Mouse (Mus musculus) v-Abl transformed pro-B cells (cell line): ENCODE measurements around the gene 1700093K21Rik.
"Not testable (repeated sequence)": the region's sequence is repeated elsewhere in the genome, so short reads cannot be mapped to it uniquely, and the experiment has no call there.

Experiments used
- in situ Hi-C, 2 experiments: fragments of 400-800 bp; cut with MboI; formaldehyde crosslinking; loops; one replicate each; pipeline ENCODE4 v1.15.1; 2025; ENCODE audit not compliant: unreplicated experiment in 2 of 2

The 1700093K21Rik gene

GRCm38 (mm10) chr11:23520473-23521205 is at the start of gene 1700093K21Rik:
1700093K21Rik (minus strand) TSS chr11:23521155.
- in situ Hi-C loops, result no loop called here

- in situ Hi-C loops, result loop anchor here (25.0 kb wide), 4 partner anchors 408 to 1333 kb away; partner anchors contain the start of genes Cct4 (in 1 of the 2), Commd1 (in 1 of the 2) and Gm28048 (in 1 of the 2)
Observed at GRCm38 (mm10) chr11:23570130-23570529, 49.2 kb upstream of the 1700093K21Rik start.

DNA sequence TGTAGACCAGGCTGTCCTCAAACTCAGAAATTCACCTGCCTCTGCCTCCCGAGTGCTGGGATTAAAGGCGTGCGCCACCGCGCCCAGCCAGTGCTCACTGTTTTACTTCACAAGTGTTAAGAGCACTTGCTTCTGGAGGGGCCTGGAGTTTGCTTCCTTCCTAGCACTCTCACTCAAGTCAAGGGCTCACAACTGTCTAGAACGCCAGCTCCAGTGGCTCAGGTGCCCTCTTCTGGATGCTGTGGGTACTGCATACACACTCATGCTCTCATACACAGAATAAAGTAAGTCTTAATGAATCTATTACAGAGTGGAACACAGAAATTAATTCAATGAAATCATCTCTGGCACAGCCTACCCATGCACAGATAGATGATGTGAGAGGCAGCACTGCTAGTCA is 44.8 kb upstream of the 1700093K21Rik start:
- in situ Hi-C loops, result loop anchor here (5.0 to 25.0 kb wide), 8 partner anchors 403 to 1341 kb away; partner anchors contain the start of genes Cct4 (in 1 of the 2), Commd1 (in 1 of the 2) and Gm28048 (in 1 of the 2)

- in situ Hi-C loops, result loop anchor here (10.0 to 25.0 kb wide), 5 partner anchors 52 to 1320 kb away; partner anchors contain the start of genes Cct4 (in 1 of the 2), Commd1 (in 1 of the 2) and Gm28048 (in 1 of the 2)
Observed at GRCm38 (mm10) chr11:23557039-23557630, 36.2 kb upstream of the 1700093K21Rik start.

GRCm38 (mm10) chr11:23537446-23537845 is 16.5 kb upstream of the 1700093K21Rik start:
- in situ Hi-C loops, result no loop called here

GRCm38 (mm10) chr11:23518981-23519380 is 2.0 kb downstream of the 1700093K21Rik start:
- in situ Hi-C loops, result no loop called here

DNA sequence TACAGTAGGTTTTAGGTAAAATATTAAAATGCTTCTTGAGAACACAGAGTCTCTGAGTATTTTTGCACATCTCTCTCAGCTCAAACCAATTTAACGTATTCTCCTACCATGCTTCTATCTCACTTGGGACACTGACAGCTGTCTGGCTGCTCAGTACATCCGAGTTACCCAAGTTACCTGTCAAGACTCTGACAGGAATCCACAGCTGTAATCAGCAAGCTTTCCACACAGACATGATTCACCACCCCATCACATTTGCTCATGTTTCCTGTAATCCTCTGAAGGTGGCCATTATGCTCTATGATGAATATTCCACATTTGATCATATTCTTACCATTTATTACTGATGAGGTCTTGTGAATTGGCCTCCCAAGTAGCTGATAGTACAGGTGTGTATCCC is 5.6 kb downstream of the 1700093K21Rik start:
- in situ Hi-C loops, result no loop called here

DNA sequence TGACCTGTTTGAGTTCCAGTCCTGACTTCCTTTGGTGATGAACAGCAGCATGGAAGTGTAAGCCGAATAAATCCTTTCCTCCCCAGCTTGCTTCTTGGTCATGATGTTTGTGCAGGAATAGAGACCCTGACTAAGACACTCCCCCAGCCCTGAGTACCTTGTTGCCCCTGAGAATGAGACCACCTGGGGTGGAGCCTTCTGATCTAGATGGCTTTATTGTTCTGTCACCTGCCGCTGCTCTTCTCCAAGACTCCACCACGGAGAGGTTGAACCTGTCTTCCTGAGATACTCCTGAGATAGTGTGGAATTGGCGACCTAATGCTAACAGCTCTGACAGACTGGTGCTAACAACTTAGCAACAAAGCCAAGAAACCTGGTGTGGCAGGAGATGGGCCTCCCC is 6.2 kb downstream of the 1700093K21Rik start:
- in situ Hi-C loops, result not testable (repeated sequence)

DNA sequence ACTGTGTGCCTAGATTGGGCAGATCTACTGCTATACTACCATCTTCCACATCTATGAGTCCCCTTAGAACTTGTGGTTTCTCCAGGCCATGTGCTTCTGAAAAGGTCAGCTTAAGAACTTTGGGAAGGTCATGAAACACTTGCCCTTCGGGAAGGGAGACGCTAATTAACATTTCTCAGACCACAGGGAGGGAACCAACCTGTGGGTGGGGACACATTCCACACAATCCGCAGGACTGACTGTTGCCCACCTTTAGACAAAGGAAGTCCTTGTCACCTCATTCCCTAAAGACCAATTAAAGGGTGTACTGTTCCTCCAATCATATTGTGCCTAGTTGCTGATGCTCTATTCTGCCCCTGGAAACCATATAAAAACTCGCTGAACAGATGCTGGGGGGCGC is 16.2 kb downstream of the 1700093K21Rik start:
- in situ Hi-C loops, result loop anchor here in 1 of 2 experiments (10.0 kb wide), 1 partner anchor 50 kb away; no protein-coding TSS in a partner anchor

- in situ Hi-C loops, result loop anchor here in 1 of 2 experiments (10.0 to 25.0 kb wide), 2 partner anchors 364 to 504 kb away; partner anchors contain the start of gene Cct4
Observed at GRCm38 (mm10) chr11:23498609-23499008, 22.3 kb downstream of the 1700093K21Rik start.

DNA sequence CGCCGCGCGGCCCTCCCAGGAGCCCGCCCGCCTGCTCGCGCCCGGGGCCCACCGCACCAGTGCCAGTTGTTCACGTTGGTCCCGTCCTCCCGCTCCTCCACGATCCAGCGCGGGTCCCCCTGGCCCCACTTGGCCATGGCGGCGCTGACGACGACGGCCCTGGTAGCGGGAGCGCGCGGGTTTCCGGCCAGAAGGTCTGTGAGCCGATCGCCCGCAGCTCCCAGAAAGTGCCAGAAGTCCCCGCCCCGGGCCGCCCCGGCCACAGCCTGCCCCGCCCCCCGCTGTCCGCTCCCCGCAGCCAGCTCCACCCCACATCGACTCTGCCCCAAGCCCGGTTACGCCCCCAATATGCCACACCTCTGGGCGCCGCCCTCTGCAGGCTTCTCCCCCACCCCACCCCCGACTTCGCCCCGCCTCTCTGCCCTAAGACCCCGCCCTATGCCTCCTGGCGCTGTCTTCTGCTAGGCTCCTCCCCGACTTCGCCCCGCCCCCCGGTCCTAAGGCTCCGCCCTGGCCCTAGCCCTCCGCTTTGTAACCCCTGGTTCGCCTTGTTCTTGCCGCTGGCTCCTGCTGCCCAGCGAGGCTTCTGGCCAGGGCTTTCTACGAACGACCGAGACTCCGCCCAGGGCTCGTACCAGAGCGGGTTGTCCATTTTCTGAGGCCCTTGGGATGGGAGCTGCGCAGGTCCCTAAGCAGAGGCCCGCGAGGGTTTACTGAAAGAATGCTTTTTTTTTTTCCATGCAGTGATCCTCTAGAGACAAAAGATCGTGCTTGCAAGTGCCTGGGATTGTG is 23.0 kb downstream of the 1700093K21Rik start, which contains the start of gene Ahsa2:
Gene Ahsa2, minus strand, starts transcription at position 313 of the 792 bp plus-strand sequence.
- in situ Hi-C loops, result loop anchor here in 1 of 2 experiments (10.0 to 25.0 kb wide), 2 partner anchors 364 to 503 kb away; partner anchors contain the start of gene Cct4

DNA sequence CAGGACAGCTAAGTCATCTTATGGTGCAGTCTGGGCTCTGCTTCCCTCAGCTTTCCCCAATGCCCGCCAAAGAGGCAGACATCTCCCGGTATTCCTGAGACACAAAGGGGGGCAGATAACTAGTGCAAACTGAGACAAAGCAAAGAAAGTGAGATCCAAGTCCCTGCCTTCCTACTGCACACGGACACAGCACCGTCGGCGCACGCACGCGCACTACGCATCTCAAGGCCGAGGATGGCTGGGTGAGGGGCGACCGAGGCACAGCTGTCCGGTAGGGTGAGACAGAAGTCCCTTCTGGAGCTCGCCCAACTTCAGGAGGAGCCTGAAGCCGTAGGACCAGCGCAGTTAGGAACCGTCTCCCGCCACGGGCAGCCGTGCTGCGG is 23.6 kb downstream of the 1700093K21Rik start:
- in situ Hi-C loops, result loop anchor here in 1 of 2 experiments (10.0 to 25.0 kb wide), 2 partner anchors 365 to 503 kb away; partner anchors contain the start of gene Cct4

DNA sequence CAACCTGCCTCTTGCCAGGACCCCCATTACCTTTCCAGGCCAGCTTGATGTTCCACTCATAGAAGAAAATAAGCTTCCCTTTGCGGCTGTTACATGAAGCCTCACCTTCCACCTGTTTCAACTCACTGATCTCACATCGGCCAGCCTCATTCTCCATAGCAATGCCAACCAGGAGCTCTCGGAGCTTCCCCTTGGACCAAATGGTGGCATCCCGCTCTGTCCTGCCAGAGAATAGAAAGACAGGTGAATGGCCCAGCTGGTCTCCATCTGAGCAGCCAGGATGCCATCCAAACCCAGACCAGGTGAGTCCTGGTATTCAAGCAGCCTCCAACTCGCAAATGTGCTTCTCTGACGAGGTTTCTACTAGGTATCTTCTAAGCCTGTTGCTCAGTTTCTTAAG is 24.3 kb downstream of the 1700093K21Rik start:
- in situ Hi-C loops, result loop anchor here in 1 of 2 experiments (10.0 to 25.0 kb wide), 2 partner anchors 366 to 502 kb away; partner anchors contain the start of gene Cct4

DNA sequence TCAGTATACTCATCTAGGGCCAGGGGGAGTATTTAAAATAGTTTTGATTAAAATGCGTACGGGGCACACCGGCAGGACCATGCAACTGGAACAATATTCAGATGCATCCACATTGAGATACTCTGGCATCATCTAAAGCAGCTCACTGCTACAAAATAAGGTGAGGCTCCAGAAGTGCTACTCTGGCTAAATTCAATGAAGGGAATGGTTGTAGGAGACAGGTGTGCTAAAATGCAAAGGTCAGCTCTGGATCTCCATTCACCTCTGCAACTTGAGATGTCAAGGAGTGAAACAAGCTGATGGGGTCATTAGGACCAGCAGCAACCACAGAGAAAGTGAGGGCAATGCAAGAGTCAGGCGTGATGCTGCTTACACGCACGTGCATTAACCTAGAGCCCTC is 25.7 kb downstream of the 1700093K21Rik start:
- in situ Hi-C loops, result loop anchor here in 1 of 2 experiments (10.0 to 25.0 kb wide), 2 partner anchors 367 to 500 kb away; partner anchors contain the start of gene Cct4

- in situ Hi-C loops, result loop anchor here in 1 of 2 experiments (10.0 to 25.0 kb wide), 2 partner anchors 370 to 497 kb away; partner anchors contain the start of gene Cct4
Observed at GRCm38 (mm10) chr11:23492048-23492790, 28.7 kb downstream of the 1700093K21Rik start.

DNA sequence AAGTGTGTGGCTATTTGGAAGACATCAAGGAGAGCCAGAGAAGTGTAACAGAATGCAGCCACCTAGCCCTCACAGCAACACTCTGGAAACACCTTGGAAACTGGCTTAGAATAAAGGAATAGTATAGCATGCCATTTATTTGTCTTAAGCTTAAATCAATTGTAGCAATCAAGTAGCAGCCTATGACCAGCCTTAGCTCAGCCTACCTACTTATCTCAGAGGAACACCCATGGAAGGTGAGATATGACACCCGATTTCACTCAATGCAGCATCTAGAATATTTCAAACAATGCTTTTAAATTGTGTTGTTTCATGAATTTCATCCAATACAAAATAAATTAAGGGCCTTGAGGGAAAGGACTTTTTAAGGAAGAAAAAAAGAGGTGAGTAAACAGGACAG is 31.0 kb downstream of the 1700093K21Rik start:
- in situ Hi-C loops, result loop anchor here in 1 of 2 experiments (10.0 to 25.0 kb wide), 3 partner anchors 265 to 495 kb away; partner anchors contain the start of gene Cct4
